Mouse (Mus musculus) adrenal gland, adult 2 months (tissue): ENCODE results near the gene Rpl39. TPM values are rescaled to one million over a fixed set of nuclear protein-coding genes. Genes with fewer than 3 reads are reported as not detected.
A peak's percentile ranks its signal among the peaks of the same experiment; 100 is the strongest.

Experiments
- DNase-seq: peaks from one replicate; pipeline ENCODE4 v3.0.0; 2021
- polyA plus RNA-seq: library from polyadenylated mRNA; depleted of rRNA; stranded (reverse); fragments of >200 nt; gene quantifications from 2 replicates; pipeline ENCODE4 v1.2.3, GENCODE M21; 2012; rRNA removed
- total RNA-seq, 2 experiments: library from RNA; stranded (reverse); gene quantifications; 2 replicates each; pipeline ENCODE4 v1.2.3; 2021

Gene Rpl39
- total and polyA plus RNA-seq, 3 experiments = 3.7 to 632 (median 544) TPM

DNA sequence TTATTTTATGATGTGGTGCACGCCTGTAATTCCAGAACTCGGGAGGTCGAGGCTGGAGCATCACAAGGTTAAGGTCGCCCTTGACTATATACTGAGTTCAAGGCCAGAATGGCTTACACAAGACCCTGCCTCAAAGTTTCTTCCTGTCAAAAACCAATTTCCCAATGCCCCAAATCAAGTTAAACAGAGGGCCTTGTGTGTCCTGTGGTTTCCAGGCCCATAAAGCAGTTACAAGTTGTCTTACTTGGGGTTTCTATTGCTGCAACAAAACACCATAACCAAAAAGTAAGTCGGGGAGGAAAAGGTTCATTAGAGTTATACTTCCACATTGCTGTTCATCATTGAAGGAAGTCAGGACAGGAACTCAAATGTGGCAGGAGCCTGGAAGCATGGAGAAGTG, 16.4 kb downstream of the Rpl39 start:
- DNase-seq = no peak

DNA sequence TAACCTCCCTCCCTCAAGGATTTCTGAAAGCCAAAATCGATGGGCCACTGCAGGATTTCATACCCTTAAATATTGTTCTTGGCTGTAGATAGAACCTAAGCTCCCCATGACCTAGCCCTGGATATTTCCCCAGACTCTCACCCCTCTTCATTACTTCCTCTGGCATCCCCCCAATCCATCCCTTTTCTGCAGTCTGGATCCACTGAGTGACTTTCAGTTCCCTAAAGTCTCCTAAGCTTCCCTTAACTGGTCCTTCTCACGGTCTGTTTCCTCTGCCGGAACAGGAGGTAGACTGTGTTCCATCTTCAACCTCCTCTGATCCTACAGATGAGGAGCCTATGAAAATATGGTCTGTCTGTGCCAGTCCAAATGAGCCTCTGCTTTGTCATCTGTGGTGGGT, 17.9 kb downstream of the Rpl39 start:
- DNase-seq = no peak

DNA sequence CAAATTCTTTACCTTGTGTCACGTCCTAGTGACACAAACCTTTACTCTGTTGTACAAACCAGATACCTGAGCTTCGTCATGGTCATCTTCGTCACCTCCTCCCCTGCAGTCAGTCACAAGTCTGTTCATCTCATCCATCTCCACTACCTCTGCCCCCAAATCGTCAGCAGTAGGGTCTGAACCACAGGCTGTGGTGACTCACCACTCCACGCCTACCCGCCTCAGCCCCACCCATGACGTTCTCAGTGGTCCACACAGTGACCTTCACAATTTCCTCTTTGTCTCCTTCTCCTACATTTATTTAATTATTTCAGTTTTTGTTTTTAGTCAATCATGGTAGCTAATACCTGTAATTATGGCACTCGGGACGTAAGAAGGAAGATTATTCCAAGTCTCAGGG, 21.3 kb downstream of the Rpl39 start:
- DNase-seq = no peak

DNA sequence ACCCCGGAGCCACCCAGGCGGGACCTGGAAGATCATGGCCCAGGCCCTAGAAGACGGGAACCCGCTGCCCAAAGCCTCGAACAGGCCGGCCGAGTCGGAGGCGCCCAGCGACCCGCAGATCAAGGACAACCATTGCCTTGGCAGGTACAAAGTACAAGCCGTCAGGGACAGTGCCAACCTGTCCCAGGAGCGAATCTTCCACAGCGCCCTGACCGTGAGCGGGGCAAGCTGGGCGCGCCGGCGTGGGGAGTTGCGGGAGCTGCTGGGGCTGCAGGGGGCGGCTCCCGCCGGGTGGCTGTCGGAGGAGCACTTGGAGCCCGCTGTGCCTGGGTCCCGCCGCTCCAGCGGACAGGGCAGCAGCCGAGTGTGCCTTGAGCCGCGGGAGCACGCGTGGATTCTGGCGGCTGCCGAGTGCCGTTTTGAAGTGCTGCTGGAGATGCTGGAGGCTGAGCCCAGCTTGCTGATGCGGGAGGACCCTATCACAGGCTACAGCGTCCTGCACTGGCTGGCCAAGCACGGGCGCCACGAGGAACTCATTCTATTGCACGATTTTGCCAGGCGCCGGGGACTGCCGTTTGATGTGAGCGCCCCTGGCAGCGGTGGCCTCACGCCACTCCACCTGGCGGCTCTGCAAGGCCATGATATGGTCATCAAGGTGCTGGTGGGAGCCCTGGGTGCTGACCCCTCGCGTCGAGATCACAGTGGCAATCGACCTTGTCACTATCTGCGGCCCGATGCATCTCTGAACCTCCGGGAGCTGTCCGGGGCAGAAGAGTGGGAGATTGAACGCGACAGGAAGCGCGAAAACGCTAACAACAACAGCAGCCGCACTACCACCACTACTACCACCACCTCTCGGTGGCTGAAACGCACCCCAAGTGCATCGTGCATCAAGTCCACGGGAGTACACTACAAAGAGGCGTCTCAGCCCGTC, 36.0 kb downstream of the Rpl39 start:
- DNase-seq = peak; percentile 38

DNA sequence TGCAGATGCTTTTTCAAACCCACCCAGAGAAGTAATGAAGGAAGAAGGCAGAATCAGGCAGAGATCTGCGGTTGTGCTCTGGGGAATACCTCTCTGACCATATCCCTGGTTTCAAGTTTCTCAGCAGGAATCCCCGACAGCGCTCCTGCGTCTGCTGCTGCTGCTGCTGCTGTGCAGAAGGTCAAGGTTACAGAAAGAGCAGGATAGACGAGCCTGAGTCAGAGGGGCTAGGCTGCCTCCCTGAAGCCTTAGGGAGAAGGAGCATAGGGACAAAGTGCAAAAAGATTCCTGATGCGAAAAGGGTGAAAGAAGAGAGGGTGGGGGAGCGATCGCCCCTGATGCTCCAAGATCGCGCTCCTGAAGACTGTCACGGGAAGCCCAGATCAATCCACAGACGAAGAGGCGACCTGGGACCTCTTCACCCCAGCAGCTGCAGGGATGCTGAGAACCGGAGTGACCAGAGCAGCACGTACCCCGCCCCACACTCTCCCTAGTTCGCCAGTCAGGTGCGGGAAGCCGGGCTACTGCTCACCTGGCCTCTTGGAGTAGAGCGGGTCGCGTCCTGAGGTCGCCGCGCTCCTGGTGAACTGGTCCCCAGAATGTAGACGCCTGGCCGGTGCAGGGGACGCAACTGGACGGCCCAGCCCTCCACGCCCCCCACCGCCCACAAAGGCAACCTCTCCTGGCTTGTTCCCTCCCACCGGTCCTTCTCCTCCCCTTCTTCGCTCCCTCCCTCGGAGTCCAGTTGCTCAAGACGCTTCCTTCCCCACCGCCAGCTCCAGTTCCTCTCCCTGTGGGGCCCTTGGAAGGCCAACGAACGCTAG, 36.9 kb downstream of the Rpl39 start, which contains the start of gene Sowahd:
TSS of gene Sowahd (plus strand) at position 780 of the 824 bp plus-strand sequence.
- peak; percentile 47 for DNase-seq

DNA sequence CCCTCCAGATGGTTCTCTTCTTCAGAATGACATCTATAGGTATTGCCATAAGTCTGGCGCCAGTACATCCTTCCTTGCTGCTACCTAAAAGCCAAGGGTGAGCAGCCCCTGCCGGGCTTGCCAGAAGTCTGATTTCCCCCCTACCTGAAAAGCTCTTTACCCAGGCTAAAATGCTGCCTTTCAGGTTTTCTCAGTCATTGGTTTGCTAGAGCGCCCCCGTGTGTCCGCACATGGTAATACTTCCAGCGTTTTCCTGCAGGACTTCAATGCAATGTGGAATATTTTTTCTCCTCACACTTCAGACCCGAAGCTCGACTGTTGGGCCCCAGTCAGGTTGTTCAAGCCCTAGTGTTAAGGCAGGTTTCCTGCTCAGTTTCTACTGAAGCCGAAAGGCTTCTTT, 42.5 kb downstream of the Rpl39 start:
- DNase-seq = peak; percentile 36

Other genes starting within 250 kb of the Rpl39 start
- 10 to 100 TPM; 66.8 to 74.4 TPM for gene Ube2a, start 211.5 kb downstream of the Rpl39 start, total RNA-seq
- gene Ube2a, start 211.5 kb downstream of the Rpl39 start, polyA plus RNA-seq = 33.2 and 38.6 TPM in 2 replicates
- gene C330007P06Rik, start 211.3 kb downstream of the Rpl39 start, total RNA-seq = 10 to 100 TPM; 47.8 to 56.8 TPM
- 8.8 and 10.1 TPM in 2 replicates for gene C330007P06Rik, start 211.3 kb downstream of the Rpl39 start, polyA plus RNA-seq
- 10 to 100 TPM in 1 of 2 experiments, 1 to 10 TPM in 1; 9.2 to 15.3 TPM for gene Nkrf, start 182.5 kb downstream of the Rpl39 start, total RNA-seq
- gene Nkrf, start 182.5 kb downstream of the Rpl39 start, polyA plus RNA-seq = 0.09 and 0.12 TPM in 2 replicates
- gene Sept6, start 93.6 kb downstream of the Rpl39 start, total RNA-seq = 10 to 100 TPM; 16.7 to 24.9 TPM
- 8.6 and 8.8 TPM in 2 replicates for gene Sept6, start 93.6 kb downstream of the Rpl39 start, polyA plus RNA-seq
- gene Sowahd, start 36.6 kb downstream of the Rpl39 start, total RNA-seq = 1 to 10 TPM in 1 of 2 experiments, under 1 TPM in 1; 0.17 to 1.8 TPM
- gene Sowahd, start 36.6 kb downstream of the Rpl39 start, polyA plus RNA-seq = 0.13 and 0.46 TPM in 2 replicates
- gene Upf3b, start 24.9 kb upstream of the Rpl39 start, total RNA-seq = 10 to 100 TPM; 14.6 to 15.2 TPM
- 0.67 and 0.71 TPM in 2 replicates for gene Upf3b, start 24.9 kb upstream of the Rpl39 start, polyA plus RNA-seq
- 10 to 100 TPM; 14.8 to 15.4 TPM for gene Nkap, start 41.4 kb upstream of the Rpl39 start, total RNA-seq
- gene Nkap, start 41.4 kb upstream of the Rpl39 start, polyA plus RNA-seq = 2.4 and 3.3 TPM in 2 replicates
- not detected for gene Akap14, start 83.4 kb upstream of the Rpl39 start, total RNA-seq
- gene Akap14, start 83.4 kb upstream of the Rpl39 start, polyA plus RNA-seq = not detected in 2 replicates
- 100 to 1,000 TPM; 364 to 574 TPM for gene Ndufa1, start 105.8 kb upstream of the Rpl39 start, total RNA-seq
- gene Ndufa1, start 105.8 kb upstream of the Rpl39 start, polyA plus RNA-seq = 83.7 and 84.5 TPM in 2 replicates
- gene Rnf113a1, start 105.8 kb upstream of the Rpl39 start, total RNA-seq = 1 to 10 TPM; 3.1 to 5.3 TPM
- gene Rnf113a1, start 105.8 kb upstream of the Rpl39 start, polyA plus RNA-seq = 1.4 and 1.8 TPM in 2 replicates
- not detected for gene Gm9, start 125.6 kb upstream of the Rpl39 start, total RNA-seq
- not detected in 2 replicates for gene Gm9, start 125.6 kb upstream of the Rpl39 start, polyA plus RNA-seq
- not detected for gene Rhox1, start 136.9 kb upstream of the Rpl39 start, total RNA-seq
- gene Rhox1, start 136.9 kb upstream of the Rpl39 start, polyA plus RNA-seq = not detected in 2 replicates
- not detected for gene Rhox2a, start 159.6 kb upstream of the Rpl39 start, total RNA-seq
- gene Rhox2a, start 159.6 kb upstream of the Rpl39 start, polyA plus RNA-seq = not detected in 2 replicates
- gene Rhox3a, start 164.5 kb upstream of the Rpl39 start, total RNA-seq = not detected
- gene Rhox3a, start 164.5 kb upstream of the Rpl39 start, polyA plus RNA-seq = not detected in 2 replicates
- not detected for gene Rhox4a, start 179.9 kb upstream of the Rpl39 start, total RNA-seq
- gene Rhox4a, start 179.9 kb upstream of the Rpl39 start, polyA plus RNA-seq = not detected in 2 replicates